8 mouse cellular contexts compared by ENCODE assay signal in genomic region chr2:181759041-181759440, GRCm38 (mm10). TPM values are rescaled to one million over a fixed set of nuclear protein-coding genes. Genes with fewer than 3 reads are reported as not detected.
DNase-seq lines count a peak whose midpoint lies in the region; ATAC-seq and TF ChIP-seq lines count a peak whose summit lies in the region.
"Had no signal": no experiment of that assay in that cellular context is flagged by ENCODE, and none has a peak within 500 bp of the region (broad histone marks: within the 10 kb centered on the region; RNA-seq: fewer than 3 reads in every experiment).

No protein-coding gene starts in this region.

- H3K27ac ChIP-seq in embryonic facial prominence, embryonic 14.5 days (replicated peaks; ENCODE audit: low read depth, low read length), result no peak overlapping the region
- no peak overlapping the region for H3K27ac ChIP-seq in kidney, embryonic 14.5 days (ENCODE audit: low read depth, low read length)
- no peak overlapping the region for H3K27ac ChIP-seq in thymus, adult 2 months (ENCODE audit: control insufficient read depth, insufficient read depth, low read length)

- no peak overlapping the region for H3K4me2 ChIP-seq in embryonic facial prominence, embryonic 14.5 days (ENCODE audit: low read depth, low read length)
- H3K4me2 ChIP-seq in kidney, embryonic 14.5 days (replicated peaks; ENCODE audit: low read depth, low read length), result no peak overlapping the region

- peak; percentile 85 to 94 for DNase-seq in cerebellum, adult 18-20 months
- peak; percentile 27 for DNase-seq in embryonic facial prominence, embryonic 14.5 days (ENCODE audit: low spot score)
- DNase-seq in layer of hippocampus, postnatal 10 days (ENCODE audit: low spot score in 2 of 2), result peak; percentile 43 to 63
- peak; percentile 61 for DNase-seq in retina, adult 2 months (ENCODE audit: low read depth, low spot score)
- no peak for DNase-seq in thymus, adult 2 months
- no peak for DNase-seq in lung, postnatal 4 days

- H3K27me3 ChIP-seq in embryonic facial prominence, embryonic 14.5 days (replicated peaks; ENCODE audit: control insufficient read depth, insufficient read depth, low read length), result no peaks in the 10 kb centered on the region
- peaks cover 3% of the 10 kb centered on the region; the same call in 1 of the 2 replicates for H3K27me3 ChIP-seq in kidney, embryonic 14.5 days (ENCODE audit: control insufficient read depth, insufficient read depth, low read length)
- no peaks in the 10 kb centered on the region for H3K27me3 ChIP-seq in thymus, adult 2 months (ENCODE audit: control insufficient read depth, insufficient read depth, low read length)

- no peak for TF ChIP-seq CTCF in thymus, adult 2 months (IDR thresholded peaks at IDR 0.05; ENCODE audit: borderline replicate concordance, control insufficient read depth, extremely low read depth, insufficient read depth, low read length, poor library complexity)

- no peak overlapping the region for H3K4me3 ChIP-seq in embryonic facial prominence, embryonic 14.5 days (ENCODE audit: low read depth, low read length)
- H3K4me3 ChIP-seq in kidney, embryonic 14.5 days (ENCODE audit: low read length), result no peak overlapping the region
- no peak overlapping the region for H3K4me3 ChIP-seq in thymus, adult 2 months (ENCODE audit: control insufficient read depth, insufficient read depth, low read length)

- no peaks in the 10 kb centered on the region for H3K9me3 ChIP-seq in embryonic facial prominence, embryonic 14.5 days (ENCODE audit: control insufficient read depth, low read length)
- no peaks in the 10 kb centered on the region for H3K9me3 ChIP-seq in kidney, embryonic 14.5 days (ENCODE audit: control insufficient read depth, low read length)

- H3K9ac ChIP-seq in embryonic facial prominence, embryonic 14.5 days (ENCODE audit: low read depth, low read length), result no peak overlapping the region
- H3K9ac ChIP-seq in kidney, embryonic 14.5 days (ENCODE audit: low read depth, low read length), result no peak overlapping the region

- H3K4me1 ChIP-seq in embryonic facial prominence, embryonic 14.5 days (ENCODE audit: control insufficient read depth, insufficient read depth, low read length), result 0 out of 2 replicates have a peak, but pooled peaks cover 4% of the 10 kb centered on the region
- H3K4me1 ChIP-seq in kidney, embryonic 14.5 days (ENCODE audit: control insufficient read depth, insufficient read depth, low read length), result no peaks in the 10 kb centered on the region
- no peaks in the 10 kb centered on the region for H3K4me1 ChIP-seq in thymus, adult 2 months (replicated peaks; ENCODE audit: control insufficient read depth, insufficient read depth, low read length)

- no peak for TF ChIP-seq POLR2A in thymus, adult 2 months (IDR thresholded peaks at IDR 0.05; ENCODE audit: control insufficient read depth, extremely low read depth, insufficient read depth, low read length, poor library complexity)

- 41% methylated on average over 4 of the region's 4 CpGs for WGBS in embryonic facial prominence, embryonic 14.5 days
- 40% methylated on average over 4 of the region's 4 CpGs for WGBS in kidney, embryonic 14.5 days
- WGBS in thymus, adult 2 months, result 29% methylated on average over 4 of the region's 4 CpGs

- peak; percentile 8; the same call in 1 of the 2 replicates for ATAC-seq in embryonic facial prominence, embryonic 14.5 days (ENCODE audit: low read depth)
- no peak for ATAC-seq in kidney, embryonic 14.5 days (ENCODE audit: low FRiP score, low TSS enrichment)
- ATAC-seq: Patski had no signal

- H3K36me3 ChIP-seq in embryonic facial prominence, embryonic 14.5 days (ENCODE audit: control insufficient read depth, insufficient read depth, low read length), result no peaks in the 10 kb centered on the region
- no peaks in the 10 kb centered on the region for H3K36me3 ChIP-seq in kidney, embryonic 14.5 days (ENCODE audit: control insufficient read depth, insufficient read depth, low read length)
- H3K36me3 ChIP-seq in thymus, adult 2 months (ENCODE audit: control insufficient read depth, insufficient read depth, low read length), result no peaks in the 10 kb centered on the region

RNA-seq across cellular contexts. Expression of gene Myt1, which starts 4.1 kb away (rescaled TPM):
- polyA plus RNA-seq in embryonic facial prominence, embryonic 14.5 days (2014; fragmentation: Nextera tagmentation; extraction: Ambion mirVana), result 0.77 and 1.3 TPM in 2 replicates
- total RNA-seq in layer of hippocampus, postnatal 10 days (2021), result 10 to 100 TPM; 38.0 to 46.5 TPM
- polyA plus RNA-seq in kidney, embryonic 14.5 days (2014; fragmentation: Nextera tagmentation; extraction: Ambion mirVana), result not detected in 2 replicates
- polyA plus RNA-seq in thymus, adult 2 months (2012; rRNA removed), result 0.03 and 0.04 TPM in 2 replicates
- polyA plus RNA-seq: Patski had no signal

RNA-seq across cellular contexts. Expression of gene Oprl1, which starts 44.2 kb away (rescaled TPM):
- 2.0 and 2.5 TPM in 2 replicates for polyA plus RNA-seq in embryonic facial prominence, embryonic 14.5 days (2014; fragmentation: Nextera tagmentation; extraction: Ambion mirVana)
- total RNA-seq in layer of hippocampus, postnatal 10 days (2021), result 10 to 100 TPM; 52.9 to 62.8 TPM
- 0.09 and 0.53 TPM in 2 replicates for polyA plus RNA-seq in kidney, embryonic 14.5 days (2014; fragmentation: Nextera tagmentation; extraction: Ambion mirVana)
- polyA plus RNA-seq in thymus, adult 2 months (2012; rRNA removed), result 0.24 and 0.38 TPM in 2 replicates
- polyA plus RNA-seq: Patski had no signal

Comparison
In these comparisons a context has a peak if more than half of its experiments do, and no peak if none do; other contexts are left out.
1. DNase-seq: peak in cerebellum, adult 18-20 months (2 of 2), embryonic facial prominence, embryonic 14.5 days (single experiment), layer of hippocampus, postnatal 10 days (2 of 2) and retina, adult 2 months (single experiment); none in thymus, adult 2 months (single experiment) and lung, postnatal 4 days (0 of 2).